Mouse (Mus musculus): ENCODE measurements around the gene Susd1. TPM values are rescaled to one million over a fixed set of nuclear protein-coding genes. Genes with fewer than 3 reads are reported as not detected.

Gene Susd1
- polyA plus RNA-seq, 2 experiments = 5.8 to 18.1 TPM

- Histone ChIP-seq H3K27ac (no peak overlapping the region), H3K4me1 (replicated peaks; ENCODE audit: control insufficient read depth in 2 of 2, insufficient read depth in 2 of 2, low read length in 1 of 2) (peaks cover 0 to under 1% of the 10 kb centered on the region in 2 experiments; a peak in 1 of 4 replicates), H3K36me3 (replicated peaks; ENCODE audit: control insufficient read depth, insufficient read depth, low read depth) (peaks cover under 1% of the 10 kb centered on the region), H3K4me3 (ENCODE audit: insufficient read depth in 1 of 2, low read depth in 2 of 2, low read length in 2 of 2) (no peak overlapping the region), H3K27me3 (ENCODE audit: control insufficient read depth, insufficient read depth, low read length) (no peaks in the 10 kb centered on the region), H3K9me3 (ENCODE audit: control insufficient read depth, low read length) (no peaks in the 10 kb centered on the region), H3K4me2 (ENCODE audit: low read depth) (no peak overlapping the region), H3K9ac (replicated peaks) (no peak overlapping the region)
- 70% methylated on average over 3 of the region's 3 CpGs for WGBS (ENCODE audit: insufficient replicate concordance)
- no peak for ATAC-seq (ENCODE audit: insufficient read depth)
- DNase-seq (ENCODE audit: low read depth in 3 of 3, low spot score in 3 of 3) = no peak
- no peak for TF ChIP-seq EP300 (IDR thresholded peaks at IDR 0.05; ENCODE audit: low read depth)
- no peak for TF ChIP-seq CTCF (IDR thresholded peaks at IDR 0.05; ENCODE audit: low read depth)
Observed at GRCm38 (mm10) chr4:59354666-59355065, 83.8 kb downstream of the Susd1 start.

- WGBS (ENCODE audit: insufficient replicate concordance) = 66% methylated on average over 7 of the region's 7 CpGs
- H3K36me3 ChIP-seq (replicated peaks; ENCODE audit: control insufficient read depth, insufficient read depth, low read depth) = no peaks in the 10 kb centered on the region; the same call in 1 of the 2 replicates
Observed at GRCm38 (mm10) chr4:59351938-59352337, 86.5 kb downstream of the Susd1 start.

GRCm38 (mm10) chr4:59350354-59350753 lies 88.1 kb downstream of the Susd1 start:
- Histone ChIP-seq H3K9me3 (ENCODE audit: control insufficient read depth, low read length) (no peaks in the 10 kb centered on the region), H3K4me3 (ENCODE audit: insufficient read depth in 1 of 2, low read depth in 2 of 2, low read length in 2 of 2) (no peak overlapping the region), H3K27me3 (ENCODE audit: control insufficient read depth, insufficient read depth, low read length) (no peaks in the 10 kb centered on the region), H3K4me2 (ENCODE audit: low read depth) (no peak overlapping the region), H3K27ac (no peak overlapping the region), H3K4me1 (replicated peaks; ENCODE audit: control insufficient read depth in 2 of 2, insufficient read depth in 2 of 2, low read length in 1 of 2) (peaks cover 0 to 2% of the 10 kb centered on the region in 2 experiments; a peak in 1 of 4 replicates), H3K9ac (replicated peaks) (no peak overlapping the region), H3K36me3 (replicated peaks; ENCODE audit: control insufficient read depth, insufficient read depth, low read depth) (no peaks in the 10 kb centered on the region; the same call in 1 of the 2 replicates)
- no peak for TF ChIP-seq CTCF (IDR thresholded peaks at IDR 0.05; ENCODE audit: low read depth)
- no peak for TF ChIP-seq EP300 (IDR thresholded peaks at IDR 0.05; ENCODE audit: low read depth)
- ATAC-seq (ENCODE audit: insufficient read depth) = no peak
- DNase-seq (ENCODE audit: low read depth in 3 of 3, low spot score in 3 of 3) = no peak
- 78% methylated on average over 2 of the region's 2 CpGs for WGBS (ENCODE audit: insufficient replicate concordance)

More at GRCm38 (mm10) chr4:59351938-59352337, 86.5 kb downstream of the Susd1 start:
- Histone ChIP-seq H3K27me3 (ENCODE audit: control insufficient read depth, insufficient read depth, low read length) (no peaks in the 10 kb centered on the region), H3K27ac (no peak overlapping the region), H3K4me3 (ENCODE audit: insufficient read depth in 1 of 2, low read depth in 2 of 2, low read length in 2 of 2) (no peak overlapping the region), H3K9me3 (ENCODE audit: control insufficient read depth, low read length) (no peaks in the 10 kb centered on the region), H3K9ac (replicated peaks) (no peak overlapping the region), H3K4me1 (replicated peaks; ENCODE audit: control insufficient read depth in 2 of 2, insufficient read depth in 2 of 2, low read length in 1 of 2) (peaks cover 0 to 2% of the 10 kb centered on the region in 2 experiments; a peak in 1 of 4 replicates), H3K4me2 (ENCODE audit: low read depth) (no peak overlapping the region)
- TF ChIP-seq CTCF (IDR thresholded peaks at IDR 0.05; ENCODE audit: low read depth) = no peak
- no peak for TF ChIP-seq EP300 (IDR thresholded peaks at IDR 0.05; ENCODE audit: low read depth)
- no peak for DNase-seq (ENCODE audit: low read depth in 3 of 3, low spot score in 3 of 3)
- ATAC-seq (ENCODE audit: insufficient read depth) = no peak

- ATAC-seq (ENCODE audit: insufficient read depth) (no peak), DNase-seq (ENCODE audit: low read depth in 3 of 3, low spot score in 3 of 3) (no peak)
- Histone ChIP-seq H3K4me3 (ENCODE audit: insufficient read depth in 1 of 2, low read depth in 2 of 2, low read length in 2 of 2) (no peak overlapping the region), H3K9me3 (ENCODE audit: control insufficient read depth, low read length) (no peaks in the 10 kb centered on the region), H3K36me3 (replicated peaks; ENCODE audit: control insufficient read depth, insufficient read depth, low read depth) (no peaks in the 10 kb centered on the region; the same call in 1 of the 2 replicates), H3K27me3 (ENCODE audit: control insufficient read depth, insufficient read depth, low read length) (no peaks in the 10 kb centered on the region), H3K27ac (no peak overlapping the region), H3K4me1 (replicated peaks; ENCODE audit: control insufficient read depth in 2 of 2, insufficient read depth in 2 of 2, low read length in 1 of 2) (peaks cover 0 to 2% of the 10 kb centered on the region in 2 experiments; a peak in 1 of 4 replicates), H3K4me2 (ENCODE audit: low read depth) (no peak overlapping the region), H3K9ac (replicated peaks) (no peak overlapping the region)
- WGBS (ENCODE audit: insufficient replicate concordance) = 64% methylated on average over 7 of the region's 7 CpGs
- TF ChIP-seq CTCF (IDR thresholded peaks at IDR 0.05; ENCODE audit: low read depth) (no peak), EP300 (IDR thresholded peaks at IDR 0.05; ENCODE audit: low read depth) (no peak)
Observed at GRCm38 (mm10) chr4:59349425-59350185, 88.8 kb downstream of the Susd1 start.

GRCm38 (mm10) chr4:59340714-59341113 lies 97.7 kb downstream of the Susd1 start:
- Histone ChIP-seq H3K27ac (no peak overlapping the region), H3K9me3 (ENCODE audit: control insufficient read depth, low read length) (no peaks in the 10 kb centered on the region), H3K4me3 (ENCODE audit: insufficient read depth in 1 of 2, low read depth in 2 of 2, low read length in 2 of 2) (no peak overlapping the region), H3K36me3 (replicated peaks; ENCODE audit: control insufficient read depth, insufficient read depth, low read depth) (0 out of 2 replicates have a peak, but pooled peaks cover 4% of the 10 kb centered on the region), H3K9ac (replicated peaks) (no peak overlapping the region), H3K4me1 (replicated peaks; ENCODE audit: control insufficient read depth in 2 of 2, insufficient read depth in 2 of 2, low read length in 1 of 2) (peaks cover 0 to 5% of the 10 kb centered on the region in 2 experiments; a peak in 2 of 4 replicates), H3K27me3 (ENCODE audit: control insufficient read depth, insufficient read depth, low read length) (no peaks in the 10 kb centered on the region), H3K4me2 (ENCODE audit: low read depth) (no peak overlapping the region)
- TF ChIP-seq EP300 (IDR thresholded peaks at IDR 0.05; ENCODE audit: low read depth) = no peak
- TF ChIP-seq CTCF (IDR thresholded peaks at IDR 0.05; ENCODE audit: low read depth) = peak; percentile 97
- ATAC-seq (ENCODE audit: insufficient read depth) (peak; percentile 55; the same call in 1 of the 2 replicates), DNase-seq (ENCODE audit: low read depth in 3 of 3, low spot score in 3 of 3) (peak; percentile 57 to 67 (median 65))
- 0% methylated on average over 3 of the region's 3 CpGs for WGBS (ENCODE audit: insufficient replicate concordance)

All from liver, embryonic 14.5 days (tissue).